Mouse (Mus musculus): ENCODE results near the gene Ntn4.
"Not testable (repeated sequence)": the region's sequence is repeated elsewhere in the genome, so short reads cannot be mapped to it uniquely, and the experiment has no call there.

Ntn4 gene

DNA sequence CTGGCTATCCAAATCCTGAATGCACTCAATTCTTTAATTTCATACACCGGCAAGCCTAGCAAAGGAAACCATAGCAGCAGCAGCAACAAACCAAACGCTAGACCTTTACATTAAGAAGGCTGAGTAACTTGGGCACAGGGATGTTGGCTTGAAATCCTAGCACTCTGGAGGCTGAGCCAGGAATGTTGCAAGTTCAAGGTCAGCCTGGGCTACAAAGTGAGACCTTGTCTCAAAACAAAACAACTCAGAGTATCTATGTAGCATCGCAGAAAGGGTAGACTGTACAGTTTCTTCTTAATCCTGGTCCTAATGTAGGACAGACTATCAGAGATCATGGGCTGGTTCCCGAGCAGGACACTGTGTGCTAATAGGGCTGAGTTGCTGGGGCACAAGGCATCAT, 43.4 kb downstream of the Ntn4 start:
- DNase-seq (ENCODE audit: low spot score in 2 of 2): no peak

DNA sequence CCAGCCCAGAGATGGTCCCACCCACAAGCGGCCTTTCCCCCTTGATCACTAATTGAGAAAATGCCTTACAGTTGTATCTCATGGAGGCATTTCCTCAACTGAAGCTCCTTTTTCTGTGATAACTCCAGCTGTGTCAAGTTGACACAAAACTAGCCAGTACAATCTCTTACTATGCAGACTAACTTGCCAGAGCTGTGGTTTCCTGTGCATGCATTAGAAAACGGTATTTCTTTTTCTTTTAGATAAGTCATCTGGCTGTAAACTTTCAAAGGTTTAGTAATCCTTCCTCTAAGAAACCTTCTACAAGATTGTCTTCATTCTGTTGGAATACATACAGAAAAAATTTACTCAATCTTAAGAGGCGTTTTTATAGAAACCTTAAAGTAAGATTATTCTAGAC, 44.9 kb downstream of the Ntn4 start:
- DNase-seq (ENCODE audit: low spot score in 2 of 2): not testable (repeated sequence)

DNA sequence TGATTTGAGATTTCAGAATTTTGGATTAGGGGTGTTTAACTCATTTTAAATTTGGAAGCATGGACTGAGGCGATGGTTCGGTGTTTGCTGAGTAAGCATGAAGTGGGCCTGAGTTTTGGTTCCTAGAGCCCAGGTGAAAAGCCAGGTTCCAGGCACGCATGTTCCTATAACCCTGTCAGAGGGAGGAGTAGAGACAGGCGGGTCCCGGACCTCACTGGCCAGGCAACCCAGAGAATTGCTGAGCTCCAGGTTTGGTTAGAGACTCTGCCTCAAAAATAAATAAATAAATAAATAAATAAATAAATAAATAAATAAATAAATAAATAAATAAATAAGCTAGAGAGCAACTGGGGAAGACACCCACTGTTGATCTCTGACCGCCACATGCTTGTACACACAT, 46.1 kb downstream of the Ntn4 start:
- DNase-seq (ENCODE audit: low spot score in 2 of 2): no peak

DNA sequence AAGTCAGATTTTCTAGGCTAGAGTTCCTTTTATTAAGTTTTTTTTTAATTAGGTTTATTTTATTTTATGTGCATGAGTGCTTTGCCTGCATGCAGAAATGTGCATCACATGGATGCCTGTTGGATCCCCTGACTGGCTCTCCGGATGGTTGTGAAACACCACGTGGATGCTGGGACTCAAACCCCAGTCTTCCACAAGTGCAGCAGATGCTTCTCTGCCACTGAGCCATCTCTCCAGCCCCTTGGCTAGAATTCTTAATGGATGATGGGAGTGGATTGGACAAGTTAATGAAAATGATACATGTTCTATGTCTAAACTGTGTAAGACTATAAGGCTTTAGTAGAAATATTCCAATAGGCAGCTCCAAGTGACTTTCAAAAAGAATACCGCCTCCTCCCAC, 47.3 kb downstream of the Ntn4 start:
- DNase-seq (ENCODE audit: low spot score in 2 of 2): no peak

DNA sequence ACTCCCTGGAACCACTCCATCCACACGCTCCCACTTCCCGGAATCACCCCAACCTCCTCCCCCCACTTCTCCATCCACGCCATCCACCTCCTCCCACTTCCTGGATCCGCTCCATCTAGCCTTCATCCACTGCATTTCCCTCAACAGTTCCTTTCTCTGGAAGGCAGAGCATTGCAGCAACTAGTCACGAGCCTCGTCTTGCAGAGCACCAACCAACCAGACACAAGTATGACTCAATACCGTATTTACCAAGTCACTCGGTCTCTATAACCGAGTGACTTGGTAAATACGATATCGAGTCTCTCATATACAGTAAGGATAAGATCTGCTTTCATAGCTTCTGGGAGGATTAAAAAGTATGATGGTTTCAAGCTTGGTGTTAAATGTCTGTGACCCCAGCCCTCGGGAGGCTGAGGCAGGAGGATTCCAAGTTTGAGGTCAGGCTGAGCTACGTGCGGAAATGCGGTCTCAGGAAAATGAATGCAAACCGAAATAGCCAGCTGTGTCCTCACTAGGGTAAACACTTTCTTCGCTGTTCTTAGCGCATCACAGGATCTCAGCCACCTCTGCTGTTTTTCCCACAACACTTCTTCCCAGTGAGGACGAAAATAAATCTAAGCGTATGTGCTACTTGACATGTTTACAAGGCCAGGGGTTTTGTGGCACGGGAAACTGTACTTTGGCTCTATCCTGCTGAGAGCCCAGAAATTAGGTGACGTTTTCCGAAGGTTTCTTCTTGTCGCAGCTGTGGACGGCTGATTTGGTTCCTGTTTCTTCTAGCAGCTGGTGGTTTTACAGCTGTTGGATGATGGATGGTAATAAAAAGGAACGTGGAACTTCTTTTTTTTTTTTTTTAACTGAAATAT, 48.1 kb downstream of the Ntn4 start:
- no peak for DNase-seq (ENCODE audit: low spot score in 2 of 2)

DNA sequence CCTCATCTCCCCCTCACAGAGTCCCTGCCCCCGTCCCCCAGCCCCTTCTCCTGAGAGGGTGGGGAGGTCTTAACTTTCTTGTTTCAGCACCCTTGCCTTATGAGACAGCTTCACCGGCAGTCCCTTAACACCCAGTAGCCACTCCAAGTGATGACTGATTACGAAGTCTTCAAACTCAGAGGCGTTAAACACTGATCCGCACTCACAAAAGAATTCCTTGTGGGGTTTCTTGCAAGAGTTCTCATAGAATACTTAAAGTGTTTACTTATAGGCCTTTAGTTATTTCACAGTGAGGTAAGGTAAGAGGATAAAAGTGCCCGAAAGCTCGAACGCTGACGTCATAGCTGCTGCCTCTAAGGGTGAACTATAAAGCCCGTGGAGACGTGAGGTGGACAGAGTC, 50.9 kb downstream of the Ntn4 start:
- no peak for DNase-seq (ENCODE audit: low spot score in 2 of 2)

DNA sequence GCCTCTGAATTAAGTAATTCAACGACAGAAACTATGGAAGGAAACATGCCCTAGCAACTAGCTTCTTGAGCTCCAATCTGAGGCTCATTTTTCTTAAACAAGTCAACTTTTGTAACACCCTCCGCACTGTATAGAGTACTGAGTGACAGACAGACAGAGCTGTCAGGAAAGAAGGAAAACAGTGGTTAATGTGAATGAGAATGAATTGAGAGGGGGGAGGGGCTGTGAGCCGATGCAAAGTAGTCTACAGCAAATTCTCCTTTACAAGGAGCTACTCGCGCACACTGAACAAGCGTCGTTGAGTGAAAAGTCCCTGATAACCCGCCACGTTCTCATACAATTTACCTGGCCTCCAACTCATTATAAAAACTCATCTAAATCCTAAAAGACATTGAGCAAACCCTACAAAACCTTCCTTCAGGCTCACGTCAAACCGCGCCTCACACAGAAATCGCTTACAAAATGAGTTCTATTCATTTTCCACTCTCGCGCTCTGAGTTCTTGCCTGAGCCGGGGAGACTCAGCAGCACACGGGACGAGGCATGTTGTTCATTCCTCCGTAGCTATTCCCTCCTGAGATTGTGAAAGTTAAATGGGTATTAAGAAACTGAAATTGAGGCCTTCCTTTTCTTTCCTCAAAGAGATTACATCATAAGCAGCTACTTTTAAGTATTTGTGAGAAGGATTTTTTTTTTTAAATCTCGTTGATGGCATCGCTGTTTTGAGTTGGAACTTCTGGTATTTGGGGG, 54.7 kb downstream of the Ntn4 start:
- DNase-seq (ENCODE audit: low spot score in 2 of 2): no peak

DNA sequence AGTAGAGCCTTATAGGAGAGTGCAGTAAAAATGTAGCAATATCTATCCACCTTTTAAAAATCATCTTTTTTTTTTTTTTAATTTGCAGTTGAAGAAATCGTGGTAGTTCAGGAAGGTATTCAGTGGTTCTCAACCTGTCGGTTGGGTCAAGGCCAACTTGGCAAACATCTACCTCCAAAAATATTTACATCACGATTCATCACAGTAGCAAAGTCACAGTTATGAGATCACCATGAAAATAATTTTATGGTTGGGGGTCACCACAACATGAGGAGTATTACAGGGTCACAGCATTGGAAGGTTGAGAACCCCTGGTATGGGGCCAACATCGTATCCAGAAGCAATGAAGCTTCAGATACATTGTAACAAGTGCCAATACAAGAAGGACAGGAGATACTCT, 55.5 kb downstream of the Ntn4 start:
- no peak for DNase-seq (ENCODE audit: low spot score in 2 of 2)

DNA sequence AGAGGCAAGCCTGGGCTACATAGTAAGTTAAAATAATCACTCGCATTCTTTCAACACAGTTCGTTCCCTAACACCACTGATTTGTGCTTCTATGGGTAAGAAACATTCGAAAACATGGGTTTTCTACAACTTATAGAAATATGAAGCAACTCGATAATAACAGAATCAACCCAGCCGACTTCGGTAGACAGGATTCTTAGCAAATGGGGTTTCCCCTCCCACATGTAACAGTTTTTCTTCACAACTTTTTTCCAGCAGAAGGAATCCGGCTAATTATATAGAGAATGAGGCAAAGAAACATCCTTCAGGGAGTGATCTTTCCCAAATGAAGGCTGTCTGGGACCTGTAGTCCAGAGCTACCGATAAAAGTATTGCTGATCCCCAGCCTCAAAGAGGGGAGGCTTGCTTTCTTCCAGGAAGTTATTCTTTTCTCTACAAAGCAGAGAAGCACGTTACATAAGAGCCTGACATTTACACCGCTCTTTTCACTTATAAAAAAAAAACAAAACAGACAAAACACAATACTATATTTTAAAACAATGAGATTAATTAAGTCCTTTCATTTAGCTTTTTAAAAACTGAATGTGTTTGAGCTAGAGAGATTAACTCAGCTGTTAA, 57.5 kb downstream of the Ntn4 start:
- no peak for DNase-seq (ENCODE audit: low spot score in 2 of 2)

DNA sequence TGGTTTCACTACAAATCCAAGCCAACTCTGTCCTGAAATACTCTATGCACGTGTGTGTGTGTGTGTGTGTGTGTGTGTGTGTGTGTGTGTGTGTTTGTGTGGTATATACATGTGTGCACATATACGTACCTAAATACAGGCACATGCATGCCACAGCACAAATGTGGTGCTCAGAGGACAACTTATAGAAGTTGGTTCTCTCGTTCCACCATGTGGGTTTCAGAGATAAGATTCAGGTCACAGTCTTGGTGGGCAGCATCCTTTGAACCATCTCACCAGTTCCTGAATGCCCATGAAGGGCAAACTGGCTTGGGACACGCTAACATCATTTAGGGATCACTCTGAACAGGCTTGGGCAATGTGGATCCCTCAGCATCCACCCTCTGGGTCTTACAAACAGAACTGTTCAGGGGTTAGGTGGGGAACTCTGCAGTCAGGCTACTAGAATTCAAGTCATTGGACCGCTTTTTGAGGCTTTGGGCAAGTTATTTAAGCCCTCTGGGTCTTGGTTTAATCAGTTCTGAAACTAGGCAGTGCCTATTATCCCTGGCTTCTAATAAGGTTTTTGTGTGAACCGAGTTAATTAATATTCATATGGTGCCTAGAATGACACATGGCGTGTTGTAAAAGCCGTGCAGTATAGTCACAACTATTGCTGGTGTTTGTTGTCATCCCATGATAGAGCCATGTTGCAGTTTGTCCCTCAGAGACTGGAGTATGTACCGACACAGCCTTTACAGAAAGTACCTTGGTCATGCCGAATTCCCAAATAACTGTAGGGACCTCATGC, 59.4 kb downstream of the Ntn4 start:
- DNase-seq (ENCODE audit: low spot score in 2 of 2): no peak

DNA sequence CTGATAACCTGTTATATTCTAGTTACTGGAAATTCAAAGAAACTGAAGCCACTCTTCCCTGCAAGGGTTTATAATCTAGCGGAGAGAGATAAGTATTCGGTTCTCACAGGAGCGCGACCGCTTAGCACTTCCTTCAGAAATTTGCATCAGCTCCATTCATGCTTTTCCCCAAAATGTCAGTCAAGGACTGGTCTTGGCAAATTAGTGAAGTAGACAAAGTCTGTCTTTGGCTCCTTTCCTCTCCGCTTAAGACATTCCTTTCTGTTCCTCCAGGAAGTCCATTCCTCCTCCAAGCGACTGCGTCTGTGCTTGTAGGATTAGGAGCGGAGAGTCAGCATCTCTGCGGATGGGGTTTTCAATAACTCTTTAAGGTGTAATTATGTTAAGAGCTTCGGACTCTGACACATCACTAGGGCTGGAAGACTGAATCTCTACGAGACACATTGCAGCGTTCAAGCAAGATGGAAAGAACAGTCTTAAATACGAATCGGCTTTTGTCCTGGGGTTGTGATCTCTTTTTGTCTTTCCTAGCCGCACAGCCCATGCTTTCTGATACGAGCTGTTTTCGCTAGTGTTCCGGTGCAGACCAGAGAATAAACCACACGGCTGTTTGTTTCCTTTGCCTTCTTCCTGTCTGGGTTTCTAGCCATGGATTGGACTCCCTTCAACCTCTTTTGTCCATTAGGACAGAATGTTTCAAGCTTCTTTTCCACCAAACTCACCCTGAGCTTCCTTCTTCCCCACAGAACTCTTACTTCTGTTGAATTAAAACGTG, 60.3 kb downstream of the Ntn4 start:
- DNase-seq (ENCODE audit: low spot score in 2 of 2): no peak

DNA sequence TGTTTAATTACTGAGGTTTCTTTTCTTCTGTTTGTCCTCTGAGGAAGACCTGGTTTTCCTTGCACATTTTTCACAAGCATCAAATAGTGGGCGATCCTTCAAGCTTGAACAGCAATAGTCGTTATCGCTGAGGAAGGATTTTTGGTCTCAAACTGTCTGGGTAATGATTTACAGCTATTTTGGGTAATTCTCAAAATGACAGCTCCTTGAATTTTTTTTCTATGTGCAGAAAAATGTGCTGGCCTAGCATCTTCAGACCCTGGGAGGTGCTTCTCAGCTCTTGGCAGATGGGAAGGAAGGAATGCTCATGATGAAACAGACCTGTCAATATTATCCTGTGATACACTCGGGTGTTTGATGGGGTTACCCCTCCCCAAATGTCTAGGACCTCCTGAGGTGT, 63.5 kb downstream of the Ntn4 start:
- DNase-seq (ENCODE audit: low spot score in 2 of 2): no peak

DNA sequence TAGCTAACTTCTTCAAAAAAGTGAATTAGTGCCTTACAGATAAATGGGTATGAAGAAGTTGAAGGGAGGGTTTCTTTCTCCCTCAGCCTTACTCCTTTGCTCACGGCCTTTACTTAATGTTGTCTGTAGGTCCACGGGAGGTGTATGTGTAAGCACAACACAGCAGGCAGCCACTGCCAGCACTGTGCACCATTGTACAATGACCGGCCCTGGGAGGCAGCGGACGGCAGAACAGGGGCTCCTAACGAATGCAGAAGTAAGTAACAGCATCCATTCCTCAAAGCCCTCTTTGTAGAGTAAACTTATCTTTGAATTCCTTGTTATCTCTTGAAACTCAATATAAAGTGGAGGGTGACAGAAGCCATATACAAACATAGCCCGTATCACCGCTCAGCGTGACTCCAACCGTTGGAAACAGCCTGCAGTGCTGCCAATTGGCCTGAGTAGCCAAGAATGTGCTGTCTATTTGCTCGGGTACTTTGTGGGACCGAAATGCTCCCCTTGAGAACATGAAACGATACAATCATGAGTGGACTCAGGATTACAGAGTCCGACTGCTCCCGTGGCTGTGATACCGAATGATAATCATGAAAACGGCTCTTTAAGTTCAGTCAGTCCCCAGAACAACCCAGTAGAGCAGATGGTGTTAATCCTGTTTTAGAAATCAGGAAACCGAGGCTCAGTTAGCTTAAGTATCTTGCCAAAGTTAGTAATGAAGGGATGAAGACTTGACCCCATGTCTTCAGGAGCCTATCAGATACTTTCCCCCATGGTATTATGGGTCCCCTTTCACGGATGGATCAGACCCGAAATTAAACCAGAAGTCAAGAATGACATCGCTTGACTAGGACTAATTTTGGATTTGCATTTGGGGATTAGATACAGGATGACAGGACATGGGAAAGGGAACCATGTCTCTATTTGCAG, 66.9 kb downstream of the Ntn4 start:
- no peak for DNase-seq (ENCODE audit: low spot score in 2 of 2)

DNA sequence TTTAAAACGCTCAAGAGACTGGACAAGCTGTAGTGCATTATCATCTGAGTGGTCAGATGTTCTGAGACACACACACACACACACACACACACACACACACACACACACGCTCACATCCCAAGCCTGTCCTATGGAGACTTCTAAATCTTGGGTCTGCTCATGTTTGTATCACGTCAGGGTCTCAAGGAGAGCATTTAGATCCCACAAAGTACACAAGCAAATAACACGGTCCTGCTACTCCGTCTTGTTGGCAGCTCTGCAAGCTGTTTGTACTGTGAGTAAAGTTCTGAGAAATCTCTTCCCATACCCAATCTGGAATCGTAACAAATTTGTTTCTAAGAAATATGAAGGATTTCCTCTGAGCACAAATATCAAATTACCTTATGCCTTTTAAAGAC, 67.6 kb downstream of the Ntn4 start:
- DNase-seq (ENCODE audit: low spot score in 2 of 2): no peak

DNA sequence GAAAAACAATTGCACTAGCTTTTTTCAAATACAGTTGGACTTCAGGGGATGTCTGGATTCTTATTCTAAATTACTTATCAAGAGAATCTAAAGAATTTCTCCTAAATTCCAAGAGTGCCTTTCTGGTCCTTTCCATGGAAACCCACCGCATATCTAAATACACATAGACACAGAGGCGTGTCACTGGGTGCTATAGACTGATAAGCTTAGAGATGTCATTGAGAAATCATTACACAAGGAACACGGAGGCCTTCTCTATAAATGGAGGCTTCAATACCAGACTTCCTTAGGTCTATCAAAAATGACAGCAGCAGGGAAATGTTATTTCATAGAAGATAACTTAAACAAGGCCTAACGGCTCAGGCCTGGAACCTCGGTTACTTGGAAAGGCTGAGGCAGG, 68.0 kb downstream of the Ntn4 start:
- no peak for DNase-seq (ENCODE audit: low spot score in 2 of 2)

DNA sequence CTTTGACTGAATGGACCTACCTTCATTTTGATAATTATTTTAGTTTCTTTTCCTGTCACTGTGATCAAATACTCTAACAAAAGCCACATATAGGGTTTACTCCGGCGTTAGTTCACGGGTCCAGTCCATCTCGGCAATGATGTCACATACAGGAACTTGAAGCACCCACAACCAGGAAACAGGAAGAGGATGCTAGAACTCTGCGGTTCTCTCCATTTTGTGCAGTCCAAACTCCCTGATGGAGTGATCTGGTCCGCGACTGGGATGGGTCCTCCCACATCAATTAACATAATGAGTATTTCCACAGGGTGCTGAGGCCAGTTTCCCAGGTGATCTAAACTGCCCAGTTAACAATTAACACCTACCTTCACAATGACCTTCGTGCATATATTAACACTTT, 69.1 kb downstream of the Ntn4 start:
- no peak for DNase-seq (ENCODE audit: low spot score in 2 of 2)

DNA sequence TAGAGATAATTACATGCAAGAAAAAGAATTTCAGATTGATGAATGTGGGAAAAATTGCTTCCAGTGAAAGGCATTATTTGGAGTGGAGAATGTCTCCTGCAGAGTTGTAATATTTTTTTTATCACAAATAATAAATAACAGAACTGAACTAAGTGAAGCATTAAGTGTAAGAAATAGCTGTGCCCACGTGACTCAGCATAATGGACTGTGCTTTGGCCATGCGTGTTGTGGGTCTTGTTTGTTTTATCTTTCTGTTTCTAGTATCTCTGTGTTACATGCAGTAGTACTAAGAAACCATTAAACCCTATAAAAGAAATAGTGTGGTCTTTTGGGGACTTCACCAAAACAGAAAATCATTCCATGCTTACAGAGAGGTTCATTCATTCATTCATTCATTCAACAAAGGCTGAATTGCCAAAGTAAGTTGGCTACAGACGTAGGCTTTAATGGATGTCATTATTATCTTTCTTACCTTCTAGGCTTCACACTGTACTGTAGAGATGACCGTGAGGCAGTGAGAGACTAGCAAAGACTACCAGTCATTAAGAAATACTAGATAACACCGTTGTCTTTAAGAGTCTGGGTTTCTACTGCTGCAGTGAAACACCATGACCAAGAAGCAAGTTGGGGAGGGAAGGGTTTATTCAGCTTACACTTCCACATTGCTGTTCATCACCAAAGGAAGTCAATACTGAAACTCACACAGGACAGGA, 81.3 kb downstream of the Ntn4 start:
- DNase-seq (ENCODE audit: low spot score in 2 of 2): no peak

DNA sequence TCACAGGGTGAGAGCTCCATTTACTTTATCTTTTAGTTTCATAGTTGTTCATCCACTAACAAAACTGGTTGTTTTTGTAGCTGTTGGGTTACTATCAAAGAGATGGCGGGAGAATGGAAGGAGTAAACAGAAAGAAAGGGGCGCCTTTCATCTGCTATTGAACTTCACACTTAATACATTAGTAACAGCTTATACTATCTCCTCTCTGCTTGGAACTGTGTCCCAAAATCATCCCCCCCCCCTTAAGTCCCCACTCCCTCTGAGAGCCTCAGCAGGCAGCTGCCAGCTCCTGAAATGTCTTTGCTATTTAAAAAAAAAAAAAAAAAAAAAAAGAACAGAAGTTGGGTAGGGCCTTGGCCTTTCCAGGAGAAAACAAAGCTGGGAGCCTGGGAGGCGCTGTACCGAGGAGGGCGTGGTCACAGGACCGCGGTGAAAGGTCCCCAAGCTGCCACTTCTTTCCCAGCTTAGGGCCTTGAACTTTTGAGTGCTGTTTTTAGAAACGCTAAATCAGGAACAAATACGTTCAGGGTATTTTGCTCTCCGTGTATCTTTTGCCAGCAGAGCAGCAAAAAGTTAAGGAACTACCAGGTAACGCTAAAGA, 83.6 kb downstream of the Ntn4 start:
- no peak for DNase-seq (ENCODE audit: low spot score in 2 of 2)

DNA sequence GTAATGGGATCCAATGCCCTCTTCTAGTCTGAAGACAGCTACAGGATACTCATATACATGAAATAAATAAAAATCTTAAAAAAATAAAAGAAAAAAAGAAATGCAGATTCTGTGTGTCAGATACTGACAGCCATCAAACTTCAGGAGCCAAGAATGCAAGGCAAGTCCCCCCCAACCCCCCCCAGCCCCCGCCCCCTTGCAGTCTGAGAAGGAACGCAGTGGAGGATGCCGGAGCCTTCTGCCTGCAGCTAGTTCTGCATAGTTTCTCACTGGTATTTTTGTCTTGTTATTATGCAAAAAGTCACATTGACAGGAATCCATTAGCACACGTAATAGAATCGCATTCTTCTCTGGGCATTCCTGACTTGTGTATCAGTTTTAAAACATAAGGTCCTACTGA, 87.7 kb downstream of the Ntn4 start:
- no peak for DNase-seq (ENCODE audit: low spot score in 2 of 2)
